Mouse (Mus musculus) urinary bladder, postnatal 10 days (tissue): ENCODE measurements around the gene Akr1b7.

Source experiments
- DNase-seq: peaks from one replicate; pipeline ENCODE4 v3.0.0; 2022; ENCODE audit warnings: low spot score

Gene Akr1b7

DNA sequence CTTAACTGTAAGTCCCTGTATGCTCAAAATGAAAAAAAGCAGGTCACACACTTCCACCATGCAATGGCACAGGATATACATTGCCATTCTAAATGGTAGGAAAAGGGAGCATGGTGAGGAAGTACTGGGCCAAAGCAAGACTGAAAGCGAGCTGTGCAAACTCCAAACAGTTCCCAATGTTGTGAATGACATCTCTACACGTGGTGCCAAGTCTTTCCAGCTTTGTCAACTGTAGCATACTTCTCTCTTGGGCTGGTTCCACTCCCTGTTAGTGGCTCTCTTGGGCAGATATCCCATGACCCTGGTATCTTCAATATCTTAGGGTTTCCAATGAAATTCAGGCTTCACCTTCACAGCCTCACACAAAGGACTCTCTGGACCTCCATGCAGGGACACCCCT, 26.9 kb downstream of the Akr1b7 start:
- DNase-seq, result no peak

DNA sequence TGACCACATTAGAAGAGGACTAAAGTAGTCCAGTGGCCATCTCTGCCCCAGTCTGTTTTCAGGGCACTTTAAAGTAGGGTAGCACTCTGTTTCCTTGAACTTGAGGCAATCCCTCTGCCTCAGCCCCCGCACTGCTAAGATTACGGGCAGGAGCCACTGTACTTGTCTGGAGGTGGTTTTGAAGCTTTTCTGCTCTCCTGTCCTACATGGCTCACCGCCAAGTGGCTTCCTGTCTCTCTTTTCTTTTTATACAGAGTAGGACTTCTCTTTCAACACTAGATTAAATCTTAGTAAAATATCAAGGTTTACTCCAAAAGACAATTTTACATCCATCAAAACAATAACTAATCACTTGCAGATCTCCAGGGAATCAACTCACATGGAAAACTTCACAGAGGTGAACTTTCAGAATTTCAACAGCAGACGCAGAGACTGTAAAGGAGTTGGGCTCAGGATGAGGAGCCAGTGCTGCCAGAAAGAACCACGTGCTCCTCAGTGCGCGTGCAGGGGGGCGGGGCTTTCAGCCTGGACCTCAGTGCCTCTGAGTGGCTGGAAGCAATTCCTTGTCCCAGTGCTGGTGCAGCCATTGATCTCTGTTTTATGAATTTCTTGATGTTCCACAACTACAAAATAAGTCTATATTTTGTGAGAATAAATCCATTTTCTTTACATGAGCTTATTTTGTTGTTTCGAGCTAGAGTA, 29.6 kb downstream of the Akr1b7 start:
- no peak for DNase-seq

DNA sequence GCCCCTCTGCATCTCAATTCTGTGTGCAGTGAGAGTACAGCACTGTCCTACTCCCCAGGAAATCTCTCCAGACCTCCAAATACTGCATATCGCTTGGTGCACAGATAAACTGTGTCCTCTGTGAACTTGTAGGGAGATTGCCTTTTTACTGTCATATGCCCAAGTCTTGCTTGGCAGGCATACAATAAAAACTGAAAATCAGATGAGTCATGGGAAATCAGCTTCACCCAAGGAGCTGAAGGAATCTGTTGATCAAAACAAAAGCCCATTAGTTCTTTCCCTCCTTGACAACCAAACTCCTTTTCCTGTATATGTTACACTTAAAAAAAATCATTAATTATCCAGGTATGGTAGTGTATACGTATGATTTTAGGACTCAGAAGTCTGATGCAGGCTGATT, 31.7 kb downstream of the Akr1b7 start:
- DNase-seq, result no peak

GRCm38 (mm10) chr6:34447961-34448360, 35.8 kb downstream of the Akr1b7 start:
- DNase-seq, result peak; percentile 17

DNA sequence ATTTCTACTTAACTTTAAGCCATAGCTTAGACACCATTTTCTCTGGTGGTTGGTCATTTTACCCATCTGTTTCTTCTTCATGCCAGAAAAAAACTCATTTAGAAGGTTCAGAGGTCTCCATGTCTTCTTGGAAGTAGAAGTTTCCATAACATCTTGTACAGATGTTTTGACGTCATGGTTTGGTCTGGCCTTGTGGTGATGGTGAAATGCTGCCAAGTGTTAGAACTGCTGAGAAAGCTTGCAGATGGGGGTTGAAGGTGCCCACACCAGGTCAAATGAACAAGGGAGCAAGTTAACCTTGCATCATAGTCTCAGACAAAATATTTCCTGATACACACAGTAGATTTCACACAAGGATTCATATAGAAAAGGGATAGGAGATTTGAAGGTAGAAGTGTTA, 36.6 kb downstream of the Akr1b7 start:
- no peak for DNase-seq

GRCm38 (mm10) chr6:34452963-34453770, 41.0 kb downstream of the Akr1b7 start:
- DNase-seq, result no peak

DNA sequence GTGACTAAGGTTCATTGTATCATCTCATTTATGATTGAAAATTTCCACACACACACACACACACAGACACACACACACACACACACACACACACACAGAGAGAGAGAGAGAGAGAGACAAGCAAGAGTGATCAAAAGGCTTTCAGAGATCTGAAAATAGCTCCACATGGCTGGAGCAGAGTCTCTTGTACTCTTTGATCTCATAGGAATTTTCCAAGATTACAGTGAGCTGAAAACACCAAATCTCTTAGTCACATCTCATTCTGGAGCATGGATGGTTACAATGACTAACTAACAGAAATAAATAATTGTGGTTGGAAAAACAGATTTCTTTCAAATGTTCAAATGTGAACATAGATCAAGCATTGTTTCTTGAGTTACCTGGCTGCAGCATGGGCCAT, 47.3 kb downstream of the Akr1b7 start:
- no peak for DNase-seq

DNA sequence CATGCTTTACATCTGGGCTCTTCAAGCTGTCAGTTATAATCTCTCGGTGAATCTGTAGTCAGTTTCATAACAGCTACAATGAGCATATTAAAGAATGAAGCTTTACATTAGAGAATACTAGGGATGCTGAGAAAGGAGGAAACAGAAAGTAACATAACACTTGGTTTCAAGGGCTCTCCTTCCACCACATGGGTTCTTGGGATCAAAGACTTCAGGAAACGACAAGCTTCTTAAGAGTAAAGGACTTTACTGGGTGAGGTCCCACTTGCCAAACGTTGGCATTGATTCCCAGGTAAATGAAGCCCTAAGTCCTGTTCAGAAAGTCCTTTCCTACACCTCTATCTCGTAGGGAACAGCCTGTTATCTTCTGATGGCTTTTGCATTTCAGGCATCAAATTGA, 48.5 kb downstream of the Akr1b7 start:
- DNase-seq, result no peak

DNA sequence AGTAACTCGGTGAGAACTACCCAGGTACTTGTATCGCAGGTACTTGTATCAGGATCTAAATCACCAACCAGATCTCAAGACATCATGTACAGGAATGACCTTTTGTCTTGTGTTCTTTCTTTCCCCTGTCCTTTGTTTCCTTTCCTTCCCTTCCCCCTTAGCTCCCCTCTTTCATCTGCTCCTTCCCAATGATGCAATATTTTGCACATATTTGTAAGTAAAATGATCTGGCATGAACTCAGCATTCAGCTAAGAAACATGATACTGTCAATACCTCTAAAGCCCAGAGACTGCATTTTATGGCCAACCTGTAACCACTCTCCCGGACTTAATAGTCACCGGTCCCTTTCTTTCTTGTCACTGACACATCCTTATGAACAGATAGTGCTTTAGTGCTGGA, 51.4 kb downstream of the Akr1b7 start:
- no peak for DNase-seq

DNA sequence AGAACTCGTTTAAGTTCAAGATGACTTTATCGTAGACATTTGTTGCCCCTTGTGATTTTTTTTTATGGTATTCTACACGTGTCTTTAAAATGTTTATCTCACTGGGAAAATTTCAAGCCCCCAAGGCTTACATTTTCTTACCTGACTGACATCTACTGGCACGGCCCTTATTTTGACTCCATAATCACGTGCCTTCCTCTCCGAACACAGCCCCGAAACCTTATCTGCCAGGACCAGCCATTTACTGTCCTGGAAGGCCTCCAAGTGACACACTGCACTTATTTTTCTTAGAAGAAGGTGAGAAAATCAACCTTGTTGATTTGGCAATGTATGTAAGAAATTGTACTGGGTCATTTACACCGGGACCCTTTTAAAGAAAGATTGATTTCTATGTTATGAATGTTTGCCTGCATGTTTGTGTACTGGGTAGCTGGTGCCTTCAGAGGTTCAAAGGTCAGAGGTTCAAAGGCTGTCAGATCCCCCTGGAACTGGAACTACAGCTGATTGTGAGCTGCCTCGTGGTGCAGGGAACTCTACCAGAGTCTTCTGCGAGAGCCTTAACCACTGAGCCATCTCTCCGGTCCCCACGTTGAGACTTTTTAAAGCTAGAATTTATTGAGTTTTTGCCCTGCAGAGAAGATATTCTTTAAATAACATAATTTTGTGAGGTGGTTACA, 59.4 kb downstream of the Akr1b7 start:
- no peak for DNase-seq
